Mouse (Mus musculus) gastrocnemius, postnatal 36 days (tissue): ENCODE measurements around the gene Irak4. TPM values are rescaled to one million over a fixed set of nuclear protein-coding genes. Genes with fewer than 3 reads are reported as not detected.

Experiments used
- DNase-seq, 2 experiments: peaks; one replicate each; pipeline ENCODE4 v3.0.0; 2022
- intact Hi-C: fragments of 180-260 bp; cut with DNase I; formaldehyde crosslinking; loops from one replicate; pipeline ENCODE4 v1.15.1; 2025
- total RNA-seq, 2 experiments: library from RNA; stranded (reverse); gene quantifications; 2 replicates each; pipeline ENCODE4 v1.2.3; 2021

Gene Irak4
- total RNA-seq, 2 experiments from 2014 or later = 2.5 to 2.8 TPM

DNA sequence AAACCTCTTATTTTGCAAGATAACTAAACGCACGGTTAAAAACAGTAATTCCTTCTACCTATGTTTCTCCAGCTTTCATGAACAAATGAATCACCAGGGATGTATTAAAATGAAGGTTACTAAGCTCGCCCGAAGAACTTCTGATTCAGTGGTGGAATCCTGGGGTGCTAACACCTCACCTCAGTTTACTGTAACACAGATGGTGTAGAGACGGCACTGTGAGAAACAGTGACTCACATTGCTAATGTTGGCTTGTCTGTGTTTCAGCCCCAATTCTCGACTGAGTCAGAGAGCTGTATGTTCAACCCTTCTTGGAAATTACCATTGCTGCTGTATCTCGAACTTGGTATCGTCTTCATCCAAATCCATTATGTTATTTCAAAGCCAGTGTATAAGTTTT is 64.3 kb downstream of the Irak4 start:
- DNase-seq = no peak
- intact Hi-C loops = loop anchor here (2.0 kb wide), 1 partner anchor 49 kb away; no protein-coding TSS in a partner anchor

- DNase-seq = no peak
- intact Hi-C loops = no loop called here
Observed at GRCm38 (mm10) chr15:94616036-94616435, 72.6 kb downstream of the Irak4 start.

- intact Hi-C loops = no loop called here
- DNase-seq = no peak
Observed at GRCm38 (mm10) chr15:94620909-94621308, 77.5 kb downstream of the Irak4 start.

- intact Hi-C loops = loop anchor here (2.0 kb wide), 1 partner anchor 30 kb away; no protein-coding TSS in a partner anchor
Observed at GRCm38 (mm10) chr15:94628463-94628829, 85.0 kb downstream of the Irak4 start.

GRCm38 (mm10) chr15:94628830-94629601 is 85.6 kb downstream of the Irak4 start, which contains the start of gene Tmem117:
Gene Tmem117 (plus strand): TSS chr15:94629232.
- DNase-seq = peak; percentile 28 to 36
- intact Hi-C loops = loop anchor here (2.0 kb wide), 1 partner anchor 30 kb away; no protein-coding TSS in a partner anchor

More at GRCm38 (mm10) chr15:94628463-94628829, 85.0 kb downstream of the Irak4 start:
- DNase-seq = no peak

- DNase-seq = no peak
- intact Hi-C loops = no loop called here
Observed at GRCm38 (mm10) chr15:94630553-94630952, 87.1 kb downstream of the Irak4 start.

Other genes with a start within 250 kb of the Irak4 start
- gene Adamts20, start 78.2 kb upstream of the Irak4 start, total RNA-seq = 1 to 10 TPM; 6.4 to 6.8 TPM
- gene Pus7l, start 96 bp upstream of the Irak4 start, total RNA-seq = 1 to 10 TPM in 1 of 2 experiments, under 1 TPM in 1; 0.86 to 2.3 TPM
- gene Twf1, start 46.2 kb downstream of the Irak4 start, total RNA-seq = 1 to 10 TPM; 7.2 to 8.0 TPM
- 10 to 100 TPM; 21.2 to 21.3 TPM for gene Tmem117, start 85.6 kb downstream of the Irak4 start, total RNA-seq